Mouse (Mus musculus) heart, postnatal 10 days (tissue): ENCODE results near the gene Anks1. TPM values are rescaled to one million over a fixed set of nuclear protein-coding genes. Genes with fewer than 3 reads are reported as not detected.

Experiments
- DNase-seq, 2 experiments: peaks; one replicate each; pipeline ENCODE4 v3.0.0; 2021
- intact Hi-C: fragments of 180-260 bp; cut with DNase I; formaldehyde crosslinking; loops from one replicate; pipeline ENCODE4 v1.15.1; 2025
- total RNA-seq, 2 experiments: library from RNA; stranded (reverse); gene quantifications; 2 replicates each; pipeline ENCODE4 v1.2.3; 2021

Gene Anks1
- total RNA-seq, 2 experiments from 2014 or later: 64.7 to 68.0 TPM

DNA sequence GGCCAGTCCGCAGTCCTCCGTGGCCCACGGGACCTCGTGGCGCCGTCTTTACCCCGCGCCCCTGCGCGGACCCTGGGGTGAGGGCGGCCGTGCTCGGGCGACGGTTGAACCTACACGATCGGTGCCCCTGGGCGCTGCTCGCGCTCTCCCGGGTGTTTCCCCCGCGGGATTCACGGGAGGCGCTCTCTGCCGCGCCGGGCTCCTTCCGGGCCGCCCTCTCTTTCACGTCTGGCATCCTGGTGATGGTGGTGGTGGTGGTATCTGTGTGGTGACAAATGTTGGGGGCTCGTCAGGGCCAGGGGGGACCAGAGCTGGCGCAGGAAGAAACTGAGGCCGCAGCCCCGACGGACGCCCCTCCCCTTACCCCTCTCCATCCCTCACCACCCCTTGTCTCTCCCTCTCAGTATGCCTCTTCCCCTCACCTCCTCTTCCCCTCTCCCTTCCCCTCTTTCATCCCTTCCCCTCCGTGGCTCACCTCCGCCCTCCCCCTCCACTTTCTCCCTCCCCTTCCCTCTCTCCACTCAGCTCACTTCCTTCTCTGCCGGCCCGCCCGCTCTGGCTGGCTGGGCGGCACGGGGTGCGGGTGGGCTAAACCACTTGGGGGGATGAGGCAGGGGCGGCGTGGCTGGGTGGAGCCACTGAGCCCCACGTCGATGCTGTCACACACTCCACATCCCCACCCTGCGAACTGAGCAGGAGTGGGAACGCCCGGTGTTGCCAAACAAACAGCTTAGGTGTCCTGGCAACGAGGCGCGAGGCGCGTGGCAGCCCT, 171.1 kb downstream of the Anks1 start, which contains the start of gene Tcp11:
Gene Tcp11 (minus strand): TSS at position 595 of the 772 bp plus-strand sequence.
- DNase-seq: peak; percentile 41 to 45
- intact Hi-C loops: no loop called here

GRCm38 (mm10) chr17:28080817-28081165, 171.7 kb downstream of the Anks1 start:
- intact Hi-C loops: no loop called here

GRCm38 (mm10) chr17:28081385-28081784, 172.3 kb downstream of the Anks1 start:
- peak in 1 of 2 experiments; percentile 45 for DNase-seq
- intact Hi-C loops: no loop called here

More at GRCm38 (mm10) chr17:28080817-28081165, 171.7 kb downstream of the Anks1 start:
- DNase-seq: no peak

- DNase-seq: no peak
- intact Hi-C loops: no loop called here
These were observed 172.8 kb downstream of the Anks1 start for GRCm38 (mm10) chr17:28081856-28082255.

- intact Hi-C loops: no loop called here
These were observed 173.8 kb downstream of the Anks1 start for GRCm38 (mm10) chr17:28082863-28083262.

GRCm38 (mm10) chr17:28084395-28084905, 175.3 kb downstream of the Anks1 start:
- intact Hi-C loops: no loop called here
- DNase-seq: no peak

More at GRCm38 (mm10) chr17:28082863-28083262, 173.8 kb downstream of the Anks1 start:
- no peak for DNase-seq

- intact Hi-C loops: loop anchor here (1.0 kb wide), 2 partner anchors 48 to 78 kb away; no protein-coding TSS in a partner anchor
- DNase-seq: peak; percentile 90 to 95
These were observed 175.9 kb downstream of the Anks1 start for GRCm38 (mm10) chr17:28084964-28085363.

- intact Hi-C loops: no loop called here
- DNase-seq: no peak
These were observed 178.3 kb downstream of the Anks1 start for GRCm38 (mm10) chr17:28087430-28087829.

GRCm38 (mm10) chr17:28088718-28089117, 179.6 kb downstream of the Anks1 start:
- intact Hi-C loops: no loop called here
- DNase-seq: no peak

GRCm38 (mm10) chr17:28092297-28092696, 183.2 kb downstream of the Anks1 start:
- intact Hi-C loops: no loop called here
- no peak for DNase-seq

DNA sequence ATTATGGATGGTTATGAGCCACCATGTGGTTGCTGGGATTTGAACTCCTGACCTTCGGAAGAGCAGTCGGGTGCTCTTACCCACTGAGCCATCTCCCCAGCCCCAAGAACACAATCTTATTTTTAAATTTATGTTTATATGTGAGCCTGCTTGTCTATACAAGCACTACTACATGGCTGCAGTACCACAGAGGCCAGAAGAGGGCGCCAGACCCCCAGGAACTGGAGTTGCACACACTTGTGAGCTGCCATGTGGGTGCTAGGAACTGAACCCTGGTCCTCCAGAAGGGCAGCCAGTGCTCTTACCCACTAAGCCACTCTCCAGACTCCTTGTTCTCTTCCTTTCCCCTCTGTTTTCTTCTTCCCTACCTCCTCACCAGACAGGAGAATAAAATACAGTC, 184.7 kb downstream of the Anks1 start:
- DNase-seq: no peak
- intact Hi-C loops: no loop called here

GRCm38 (mm10) chr17:28096418-28096817, 187.3 kb downstream of the Anks1 start:
- no peak for DNase-seq
- intact Hi-C loops: no loop called here

DNA sequence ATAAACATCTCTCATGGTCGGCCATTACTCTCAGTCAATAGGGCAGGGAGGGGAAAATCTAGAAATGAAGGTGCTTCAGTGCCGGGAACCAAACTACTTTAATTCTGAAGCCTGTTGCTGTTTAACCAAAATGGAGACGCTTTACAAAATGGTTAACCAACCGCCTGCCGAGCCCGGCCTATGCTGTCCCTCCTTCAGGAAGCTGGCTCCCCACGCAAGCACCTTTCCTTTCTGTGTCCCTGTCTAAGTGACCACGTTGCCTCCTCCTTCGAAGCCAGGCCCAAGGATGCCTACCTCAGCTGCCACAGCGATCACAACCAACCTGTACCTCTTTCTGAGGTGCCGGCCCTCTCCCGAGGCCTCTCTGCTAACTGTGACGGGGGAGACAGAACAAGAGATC, 188.2 kb downstream of the Anks1 start:
- DNase-seq: no peak
- intact Hi-C loops: no loop called here

- DNase-seq: no peak
- intact Hi-C loops: no loop called here
These were observed 190.0 kb downstream of the Anks1 start for GRCm38 (mm10) chr17:28099086-28099485.

DNA sequence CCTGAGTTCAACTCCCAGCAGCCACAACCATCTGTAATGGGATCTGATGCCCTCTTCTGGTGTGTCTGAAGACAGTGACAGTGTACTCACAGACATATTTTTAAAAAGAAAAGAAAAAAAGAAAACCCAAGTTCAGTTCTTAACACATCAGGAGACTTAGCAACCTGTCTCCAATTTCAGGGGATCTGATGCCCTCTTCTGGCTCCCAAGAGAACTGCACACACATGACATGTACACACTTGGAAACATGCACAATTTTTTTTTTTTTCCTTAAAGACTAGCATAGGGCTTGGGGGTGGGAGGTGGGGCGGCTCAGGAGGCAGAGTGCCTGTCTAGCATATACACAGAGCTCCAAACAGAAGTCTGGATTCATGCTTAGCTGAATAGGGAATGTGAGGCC, 191.6 kb downstream of the Anks1 start:
- no peak for DNase-seq
- intact Hi-C loops: no loop called here

DNA sequence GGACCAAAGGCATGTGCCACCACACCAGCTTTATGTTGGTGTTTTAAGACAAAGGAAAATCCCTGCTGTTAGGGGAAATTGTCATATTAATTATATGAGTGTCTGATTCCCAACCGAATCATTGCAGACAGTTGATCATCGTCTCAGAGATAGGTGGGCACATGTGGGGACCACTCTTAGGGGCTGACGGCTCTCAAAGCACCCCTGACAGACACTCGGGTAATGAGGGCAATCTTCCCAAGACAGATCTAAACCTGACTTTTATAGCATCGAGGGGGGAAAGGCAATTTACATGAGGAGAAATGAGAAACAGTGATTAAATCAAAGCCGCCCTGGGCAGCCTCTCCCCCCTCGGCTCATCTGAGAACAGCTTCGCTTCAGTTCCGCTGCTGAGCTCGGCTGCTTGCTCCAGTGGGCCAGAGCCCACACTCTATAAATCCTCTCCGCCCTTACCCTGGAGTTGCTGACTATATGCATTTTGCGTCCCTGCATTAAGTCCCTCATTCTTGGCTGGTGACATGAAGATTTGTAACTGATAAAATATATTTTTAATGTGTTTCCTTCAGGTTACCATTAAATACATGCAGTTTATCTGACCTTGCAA, 192.3 kb downstream of the Anks1 start:
- no peak for DNase-seq
- intact Hi-C loops: no loop called here

GRCm38 (mm10) chr17:28101902-28102319, 192.8 kb downstream of the Anks1 start:
- DNase-seq: no peak
- intact Hi-C loops: no loop called here

DNA sequence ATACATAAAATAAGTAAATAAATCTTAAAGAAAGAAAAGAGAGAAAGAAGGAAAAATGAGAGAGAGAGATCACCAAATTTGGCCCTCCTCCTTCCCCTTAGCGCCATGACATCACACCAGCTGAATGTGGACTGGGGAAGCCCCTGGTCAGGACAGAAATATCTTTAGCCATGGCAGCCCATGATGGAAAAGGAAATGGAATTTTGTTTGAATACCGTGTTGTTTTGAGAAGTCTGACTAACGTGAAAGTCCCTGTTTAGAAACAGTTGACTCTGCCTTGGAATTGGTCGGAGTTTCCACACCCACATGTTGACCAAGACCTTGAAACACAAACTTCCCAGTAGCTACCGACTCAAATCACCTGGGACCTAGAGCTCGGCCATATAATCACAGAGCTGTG, 195.3 kb downstream of the Anks1 start:
- intact Hi-C loops: no loop called here
- DNase-seq: no peak

- intact Hi-C loops: no loop called here
- no peak for DNase-seq
These were observed 197.2 kb downstream of the Anks1 start for GRCm38 (mm10) chr17:28106352-28106751.

DNA sequence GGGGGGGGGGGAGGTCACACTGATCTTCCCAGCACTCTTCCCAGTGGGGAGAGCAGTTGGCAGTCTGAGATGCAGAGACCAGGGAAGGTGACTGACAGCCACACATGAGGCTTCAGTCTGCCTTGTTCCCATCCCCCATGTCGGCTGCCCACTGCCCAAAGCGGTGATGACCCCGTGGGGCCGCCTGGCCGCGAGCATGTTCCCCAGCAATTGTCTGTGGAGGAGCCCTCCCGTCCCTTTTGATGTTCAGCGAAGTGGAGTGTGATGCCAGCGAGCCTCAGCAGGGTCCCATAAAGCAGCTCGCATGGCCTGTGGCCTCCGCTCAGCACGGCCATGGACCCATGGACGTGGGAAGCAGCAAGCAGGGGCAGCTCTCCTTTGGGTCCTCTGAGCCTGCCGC, 198.2 kb downstream of the Anks1 start:
- DNase-seq: no peak
- intact Hi-C loops: no loop called here

GRCm38 (mm10) chr17:28112266-28112665, 203.2 kb downstream of the Anks1 start:
- no peak for DNase-seq
- intact Hi-C loops: no loop called here
